Mouse (Mus musculus): ENCODE measurements around the gene Ndufb10.

DNA sequence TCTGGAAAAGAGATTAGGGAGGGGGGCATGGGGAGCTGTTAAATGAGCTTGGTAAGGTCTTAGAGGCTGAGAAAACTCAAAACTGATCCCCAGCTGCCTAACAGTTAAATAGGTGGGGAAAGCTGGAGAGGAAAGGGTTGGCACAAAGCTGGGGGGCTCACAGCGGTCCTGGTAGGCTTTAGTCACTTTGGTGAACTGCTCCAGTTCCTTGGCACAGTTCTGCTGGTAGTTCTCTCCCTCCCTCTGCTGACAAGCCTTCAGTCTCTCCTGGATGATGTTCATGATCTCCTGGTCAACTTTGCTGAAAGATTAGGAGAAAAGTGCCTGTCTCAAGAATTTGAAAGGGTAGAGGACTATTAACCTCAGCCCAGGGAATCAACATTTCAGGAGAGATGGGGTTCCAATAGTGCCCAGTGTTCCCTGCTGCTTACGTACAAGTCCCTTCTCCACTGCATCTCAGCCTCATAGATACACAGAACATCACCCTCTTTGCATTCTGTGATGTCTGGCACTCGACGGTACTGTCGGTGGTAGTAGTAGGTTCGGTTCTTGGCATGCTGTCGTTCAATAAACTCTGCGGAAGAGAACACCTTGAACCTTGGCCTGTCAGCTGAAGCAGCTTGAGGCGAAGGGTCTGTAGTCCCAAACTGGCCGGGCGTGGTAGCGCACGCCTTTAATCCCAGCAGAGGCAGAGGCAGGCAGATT is 1.9 kb downstream of the Ndufb10 start:
- no peak for TF ChIP-seq CTCF (IDR thresholded peaks at IDR 0.05)
- TF ChIP-seq POLR2A (IDR thresholded peaks at IDR 0.05; ENCODE audit: insufficient read depth, low read depth, low read length): no peak
- no peak for TF ChIP-seq EP300 (IDR thresholded peaks at IDR 0.05; ENCODE audit: insufficient read depth, low read depth, low read length)
